Mouse (Mus musculus) ES-E14 (cell line): ENCODE measurements around the gene Olfr97.

Source experiments
- CHD2 ChIP-seq: IDR thresholded peaks from 2 replicates; pipeline ENCODE4 v1.6.1; 2014; ENCODE audit warnings: mild to moderate bottlenecking, low read depth, low read length, inconsistent platforms
- ZC3H11A ChIP-seq: IDR thresholded peaks from 2 replicates; pipeline ENCODE4 v1.6.1; 2012; ENCODE audit warnings: low read depth, mild to moderate bottlenecking, inconsistent platforms, low read length, borderline replicate concordance

GRCm38 (mm10) chr17:37218486-37218885, 18.6 kb downstream of the Olfr97 start:
- TF ChIP-seq ZC3H11A (no peak), CHD2 (no peak)
